ENCODE assay signal across 21 mouse cellular contexts in genomic region chr6:30276882-30277281, GRCm38 (mm10). TPM values are rescaled to one million over a fixed set of nuclear protein-coding genes. Genes with fewer than 3 reads are reported as not detected.
DNase-seq lines count a peak whose midpoint lies in the region; ATAC-seq and TF ChIP-seq lines count a peak whose summit lies in the region.
"Had no signal": no experiment of that assay in that cellular context is flagged by ENCODE, and none has a peak within 500 bp of the region (broad histone marks: within the 10 kb centered on the region; RNA-seq: fewer than 3 reads in every experiment).

No protein-coding gene starts in this region.

- no peak overlapping the region for H3K9ac ChIP-seq in heart, embryonic 15.5 days
- H3K9ac ChIP-seq in liver, adult 2 months (ENCODE audit: low read depth, low read length) = no peak overlapping the region
- no peak overlapping the region for H3K9ac ChIP-seq in liver, embryonic 11.5 days (ENCODE audit: low read depth, low read length)
- no peak overlapping the region for H3K9ac ChIP-seq in stomach, embryonic 15.5 days
- H3K9ac ChIP-seq in kidney, embryonic 15.5 days = no peak overlapping the region
- H3K9ac ChIP-seq: embryonic facial prominence, embryonic 13.5 days; forebrain, embryonic 12.5 days; hindbrain, embryonic 12.5 days had no signal

- no peak for TF ChIP-seq POLR2A in liver, adult 2 months (IDR thresholded peaks at IDR 0.05; ENCODE audit: extremely low read depth, insufficient read depth, low read length)

- peaks cover 33% of the 10 kb centered on the region; the same call in 1 of the 2 replicates for H3K79me2 ChIP-seq in liver, adult 2 months (ENCODE audit: control insufficient read depth, insufficient read depth, low read length)

- no peaks in the 10 kb centered on the region for H3K9me3 ChIP-seq in heart, embryonic 15.5 days (replicated peaks)
- no peaks in the 10 kb centered on the region for H3K9me3 ChIP-seq in liver, embryonic 11.5 days (ENCODE audit: control insufficient read depth, low read length)
- H3K9me3 ChIP-seq in stomach, embryonic 15.5 days = no peaks in the 10 kb centered on the region
- H3K9me3 ChIP-seq in kidney, embryonic 15.5 days (replicated peaks) = no peaks in the 10 kb centered on the region
- H3K9me3 ChIP-seq: embryonic facial prominence, embryonic 13.5 days; forebrain, embryonic 12.5 days; G1E; heart, embryonic 10.5 days; hindbrain, embryonic 12.5 days had no signal

- peaks cover 48% of the 10 kb centered on the region for H3K4me1 ChIP-seq in heart, embryonic 15.5 days (replicated peaks)
- no peaks in the 10 kb centered on the region for H3K4me1 ChIP-seq in liver, adult 2 months (ENCODE audit: control insufficient read depth, insufficient read depth, low read length)
- H3K4me1 ChIP-seq in liver, embryonic 11.5 days (replicated peaks; ENCODE audit: control insufficient read depth, insufficient read depth, low read length) = peaks cover 12% of the 10 kb centered on the region
- no peaks in the 10 kb centered on the region for H3K4me1 ChIP-seq in stomach, embryonic 15.5 days
- H3K4me1 ChIP-seq in kidney, embryonic 15.5 days = no peaks in the 10 kb centered on the region

- WGBS in heart, embryonic 15.5 days = 69% methylated on average over 7 of the region's 7 CpGs
- 63% methylated on average over 7 of the region's 7 CpGs for WGBS in liver, adult 2 months
- WGBS in liver, embryonic 11.5 days = 90% methylated on average over 7 of the region's 7 CpGs
- WGBS in stomach, embryonic 15.5 days = 70% methylated on average over 7 of the region's 7 CpGs
- 90% methylated on average over 7 of the region's 7 CpGs for WGBS in kidney, embryonic 15.5 days

- no peak for DNase-seq in heart, postnatal 14 days
- DNase-seq in liver, adult 2 months (ENCODE audit: extremely low read depth, low read depth, low spot score) = peak; percentile 51
- DNase-seq in liver, embryonic 11.5 days (ENCODE audit: low spot score) = no peak
- DNase-seq in layer of hippocampus, postnatal 36 days = no peak
- DNase-seq: adrenal gland, adult 8-10 months; B cell, adult 2 months; cerebellum, adult 11 months; cerebellum, adult 8-10 months had no signal

- intact Hi-C loops in heart, postnatal 14 days (cut with DNase I) = no loop called here

- no peak overlapping the region for H3K4me3 ChIP-seq in heart, embryonic 15.5 days
- H3K4me3 ChIP-seq in liver, adult 2 months (ENCODE audit: insufficient read depth, low read depth, low read length) = no peak overlapping the region
- H3K4me3 ChIP-seq in liver, embryonic 11.5 days (ENCODE audit: low read depth, low read length) = no peak overlapping the region
- H3K4me3 ChIP-seq in stomach, embryonic 15.5 days (replicated peaks) = no peak overlapping the region
- H3K4me3 ChIP-seq in kidney, embryonic 15.5 days (replicated peaks) = no peak overlapping the region
- H3K4me3 ChIP-seq: embryonic facial prominence, embryonic 13.5 days; forebrain, embryonic 12.5 days; heart, embryonic 10.5 days; hindbrain, embryonic 12.5 days had no signal

- H3K27me3 ChIP-seq in heart, embryonic 15.5 days = no peaks in the 10 kb centered on the region
- H3K27me3 ChIP-seq in liver, adult 2 months (ENCODE audit: control insufficient read depth, insufficient read depth, low read length) = no peaks in the 10 kb centered on the region
- no peaks in the 10 kb centered on the region for H3K27me3 ChIP-seq in liver, embryonic 11.5 days (replicated peaks; ENCODE audit: control insufficient read depth, insufficient read depth, low read length)
- H3K27me3 ChIP-seq in stomach, embryonic 15.5 days (replicated peaks) = no peaks in the 10 kb centered on the region
- H3K27me3 ChIP-seq in kidney, embryonic 15.5 days = no peaks in the 10 kb centered on the region
- H3K27me3 ChIP-seq: embryonic facial prominence, embryonic 13.5 days; forebrain, embryonic 12.5 days; hindbrain, embryonic 12.5 days had no signal

- H3K36me3 ChIP-seq in heart, embryonic 15.5 days = peaks cover 17% of the 10 kb centered on the region
- H3K36me3 ChIP-seq in liver, adult 2 months (ENCODE audit: control insufficient read depth, insufficient read depth, low read length) = peaks cover 58% of the 10 kb centered on the region
- peaks cover 13% of the 10 kb centered on the region for H3K36me3 ChIP-seq in liver, embryonic 11.5 days (ENCODE audit: control insufficient read depth, insufficient read depth, low read length)
- H3K36me3 ChIP-seq in stomach, embryonic 15.5 days = peaks cover 16% of the 10 kb centered on the region
- H3K36me3 ChIP-seq in kidney, embryonic 15.5 days = peaks cover 80% of the 10 kb centered on the region

- no peak overlapping the region for H3K4me2 ChIP-seq in heart, embryonic 15.5 days
- H3K4me2 ChIP-seq in liver, embryonic 11.5 days = no peak overlapping the region
- no peak overlapping the region for H3K4me2 ChIP-seq in stomach, embryonic 15.5 days
- no peak overlapping the region for H3K4me2 ChIP-seq in kidney, embryonic 15.5 days
- H3K4me2 ChIP-seq: embryonic facial prominence, embryonic 13.5 days; forebrain, embryonic 12.5 days; hindbrain, embryonic 12.5 days had no signal

- peak overlapping the region; percentile 43; the same call in 1 of the 2 replicates for H3K27ac ChIP-seq in heart, embryonic 15.5 days
- H3K27ac ChIP-seq in liver, adult 2 months (replicated peaks; ENCODE audit: insufficient read depth, low read depth, low read length) = no peak overlapping the region
- no peak overlapping the region for H3K27ac ChIP-seq in liver, embryonic 11.5 days (ENCODE audit: low read depth, low read length)
- no peak overlapping the region for H3K27ac ChIP-seq in stomach, embryonic 15.5 days
- H3K27ac ChIP-seq in kidney, embryonic 15.5 days = no peak overlapping the region
- H3K27ac ChIP-seq: embryonic facial prominence, embryonic 13.5 days; forebrain, embryonic 12.5 days; heart, embryonic 10.5 days; hindbrain, embryonic 12.5 days had no signal

- no peak for ATAC-seq in heart, embryonic 15.5 days (replicated peaks; ENCODE audit: insufficient number of reproducible peaks, insufficient read depth, low FRiP score, low read depth)
- no peak for ATAC-seq in liver, embryonic 11.5 days (replicated peaks; ENCODE audit: low FRiP score)
- ATAC-seq in stomach, embryonic 15.5 days (ENCODE audit: insufficient read depth, low FRiP score, low read depth) = peak; percentile 56
- no peak for ATAC-seq in kidney, embryonic 15.5 days (replicated peaks; ENCODE audit: low FRiP score)
- ATAC-seq: CD4-positive, CD25-positive, alpha-beta regulatory T cell, adult 4 months; forebrain, embryonic 16.5 days; hindbrain, embryonic 16.5 days; inflammation-experienced regulatory T-cells, adult 6 months; intestine, postnatal 0 days had no signal

- no peak for TF ChIP-seq CTCF in liver, adult 2 months (IDR thresholded peaks at IDR 0.05; ENCODE audit: low read depth, low read length)

RNA-seq across cellular contexts. Expression of gene Ube2h, which starts 27.5 kb away (rescaled TPM):
- polyA plus RNA-seq in heart, embryonic 15.5 days (2015; fragmentation: Nextera tagmentation; extraction: Ambion mirVana) = 40.9 and 46.3 TPM in 2 replicates
- 10 to 100 TPM; 82.5 to 86.3 TPM for total RNA-seq in heart, postnatal 14 days (2021)
- 30.7 and 30.9 TPM in 2 replicates for total RNA-seq in liver, adult 2 months (2014; rRNA removed)
- polyA plus RNA-seq in liver, adult 2 months (2012; rRNA removed) = 43.3 and 57.2 TPM in 2 replicates
- polyA plus RNA-seq in liver, embryonic 11.5 days (2014; fragmentation: Nextera tagmentation; extraction: Ambion mirVana) = 21.6 and 22.5 TPM in 2 replicates
- polyA plus RNA-seq in stomach, embryonic 15.5 days (2015; fragmentation: Nextera tagmentation; extraction: Ambion mirVana) = 41.9 and 44.0 TPM in 2 replicates
- total RNA-seq in layer of hippocampus, postnatal 36 days (2021) = 10 to 100 TPM; 88.1 to 93.9 TPM
- polyA plus RNA-seq in kidney, embryonic 15.5 days (2015; fragmentation: Nextera tagmentation; extraction: Ambion mirVana) = 50.6 and 50.9 TPM in 2 replicates
